Mouse (Mus musculus) MEL (cell line): Measurements from ENCODE around the gene Sox6. TPM values are rescaled to one million over a fixed set of nuclear protein-coding genes. Genes with fewer than 3 reads are reported as not detected.
A peak's percentile ranks its signal among the peaks of the same experiment; 100 is the strongest.

ENCODE experiments used
- DNase-seq: peaks from one replicate; pipeline ENCODE4 v3.0.0; 2011; ENCODE audit warnings: low read depth, low spot score
- H3K27ac ChIP-seq: 2 replicates; pipeline ENCODE4 v1.5.1; 2012; ENCODE audit warnings: low read depth, mild to moderate bottlenecking, control low read depth, low read length, moderate library complexity; ENCODE audit not compliant: control insufficient read depth
- H3K27me3 ChIP-seq, 2 experiments: fragments of 150-350 bp in 1 of 2; sonication (generic) in 1 of 2; 2 replicates each; pipeline ENCODE4 v1.6.1; 2012; ENCODE audit warnings: low read length in 2 of 2, mild to moderate bottlenecking in 2 of 2, improper control_type of control experiment in 1 of 2, moderate library complexity in 1 of 2; ENCODE audit not compliant: insufficient read depth in 2 of 2, control insufficient read depth in 1 of 2
- H3K36me3 ChIP-seq, 2 experiments: 2 replicates each; pipeline ENCODE4 v1.6.1; 2012 to 2014; ENCODE audit warnings: low read length in 2 of 2, improper control_type of control experiment in 1 of 2, inconsistent platforms in 1 of 2, mild to moderate bottlenecking in 1 of 2; ENCODE audit not compliant: insufficient read depth in 2 of 2, control insufficient read depth in 1 of 2
- H3K4me1 ChIP-seq, 2 experiments: fragments of 150-350 bp in 1 of 2; sonication (generic) in 1 of 2; 2 replicates each; pipeline ENCODE4 v1.6.1; 2012; ENCODE audit warnings: low read length in 2 of 2, improper control_type of control experiment in 1 of 2, mild to moderate bottlenecking in 1 of 2; ENCODE audit not compliant: insufficient read depth in 2 of 2, control insufficient read depth in 1 of 2
- H3K4me3 ChIP-seq, 2 experiments: fragments of 150-350 bp in 1 of 2; sonication (generic) in 1 of 2; 2 replicates each; pipeline ENCODE4 v1.5.1; 2012; ENCODE audit warnings: low read depth in 2 of 2, low read length in 2 of 2, mild to moderate bottlenecking in 2 of 2, moderate library complexity in 2 of 2, control low read depth in 1 of 2, improper control_type of control experiment in 1 of 2; ENCODE audit not compliant: control insufficient read depth in 1 of 2, insufficient read depth in 1 of 2
- H3K79me2 ChIP-seq: 2 replicates; pipeline ENCODE4 v1.6.1; 2012; ENCODE audit warnings: mild to moderate bottlenecking, low read length, moderate library complexity; ENCODE audit not compliant: control insufficient read depth, poor library complexity, insufficient read depth
- H3K9ac ChIP-seq: 2 replicates; pipeline ENCODE4 v1.6.1; 2012; ENCODE audit warnings: low read depth, mild to moderate bottlenecking, control low read depth, low read length, moderate library complexity; ENCODE audit not compliant: control insufficient read depth, poor library complexity, severe bottlenecking
- H3K9me3 ChIP-seq: fragments of 150-350 bp; sonication (generic); replicated peaks from 2 replicates; pipeline ENCODE4 v1.6.1; 2012; ENCODE audit warnings: mild to moderate bottlenecking, low read length, improper control_type of control experiment, moderate library complexity; ENCODE audit not compliant: insufficient read depth
- CHD1 ChIP-seq: IDR thresholded peaks from 2 replicates; pipeline ENCODE4 v1.6.1; 2012; ENCODE audit warnings: low read depth, mild to moderate bottlenecking, inconsistent platforms, low read length, improper control_type of control experiment
- CHD2 ChIP-seq: IDR thresholded peaks from 2 replicates; pipeline ENCODE4 v1.6.1; 2011; ENCODE audit warnings: low read length, improper control_type of control experiment
- CTCF ChIP-seq, 3 experiments: IDR thresholded peaks in 2 of 3; conservative IDR thresholded peaks in 1 of 3; 2 replicates each; pipeline ENCODE4 v1.5.1; 2011 to 2012; ENCODE audit warnings: low read length in 3 of 3, low read depth in 2 of 3, mild to moderate bottlenecking in 2 of 3, improper control_type of control experiment in 1 of 3, inconsistent platforms in 1 of 3, mixed read lengths in 1 of 3, moderate library complexity in 1 of 3; ENCODE audit not compliant: control insufficient read depth in 1 of 3, insufficient read depth in 1 of 3, poor library complexity in 1 of 3, severe bottlenecking in 1 of 3
- ELF1 ChIP-seq: IDR thresholded peaks from 2 replicates; pipeline ENCODE4 v1.6.1; 2014; ENCODE audit warnings: low read depth, mild to moderate bottlenecking, inconsistent platforms, low read length, improper control_type of control experiment, moderate library complexity
- EP300 ChIP-seq, 2 experiments: IDR thresholded peaks; 2 replicates each; pipeline ENCODE4 v1.6.1; 2011; ENCODE audit warnings: improper control_type of control experiment in 2 of 2, low read length in 2 of 2, low read depth in 1 of 2, mild to moderate bottlenecking in 1 of 2
- ETS1 ChIP-seq: IDR thresholded peaks from 2 replicates; pipeline ENCODE4 v1.6.1; 2012; ENCODE audit warnings: low read depth, mild to moderate bottlenecking, inconsistent platforms, low read length, improper control_type of control experiment, moderate library complexity
- GABPA ChIP-seq: IDR thresholded peaks from 2 replicates; pipeline ENCODE4 v1.6.1; 2012; ENCODE audit warnings: low read depth, mild to moderate bottlenecking, inconsistent platforms, low read length, improper control_type of control experiment, moderate library complexity
- GATA1 ChIP-seq: IDR thresholded peaks from 2 replicates; pipeline ENCODE4 v1.6.1; 2011; ENCODE audit warnings: low read depth, low read length, improper control_type of control experiment
- KAT2A ChIP-seq: conservative IDR thresholded peaks from 2 replicates; pipeline ENCODE4 v1.6.1; 2012; ENCODE audit warnings: low read depth, low read length, improper control_type of control experiment, inconsistent platforms
- MAFK ChIP-seq: IDR thresholded peaks from 2 replicates; pipeline ENCODE4 v1.6.1; 2011; ENCODE audit warnings: low read depth, mild to moderate bottlenecking, low read length, improper control_type of control experiment, borderline replicate concordance
- MAZ ChIP-seq: IDR thresholded peaks from 2 replicates; pipeline ENCODE4 v1.6.1; 2012; ENCODE audit warnings: low read depth, mild to moderate bottlenecking, inconsistent platforms, low read length, improper control_type of control experiment
- MEF2A ChIP-seq: IDR thresholded peaks from 2 replicates; pipeline ENCODE4 v1.6.1; 2014; ENCODE audit warnings: low read depth, mild to moderate bottlenecking, inconsistent platforms, low read length, improper control_type of control experiment; ENCODE audit not compliant: poor library complexity, insufficient replicate concordance, severe bottlenecking; ENCODE audit errors: extremely low read depth
- MYB ChIP-seq: IDR thresholded peaks from 2 replicates; pipeline ENCODE4 v1.6.1; 2011; ENCODE audit warnings: mild to moderate bottlenecking, low read depth, low read length, improper control_type of control experiment
- MYC ChIP-seq: IDR thresholded peaks from 2 replicates; pipeline ENCODE4 v1.6.1; 2011; ENCODE audit warnings: low read depth, mild to moderate bottlenecking, low read length, improper control_type of control experiment, moderate library complexity
- NELFE ChIP-seq: IDR thresholded peaks from 2 replicates; pipeline ENCODE4 v1.6.1; 2011; ENCODE audit warnings: low read depth, low read length, improper control_type of control experiment
- POLR2A ChIP-seq, 2 experiments: IDR thresholded peaks; 2 replicates each; pipeline ENCODE4 v1.6.1; 2011 to 2012; ENCODE audit warnings: low read length in 2 of 2, mild to moderate bottlenecking in 2 of 2, control low read depth in 1 of 2, improper control_type of control experiment in 1 of 2, low read depth in 1 of 2, moderate library complexity in 1 of 2; ENCODE audit not compliant: control insufficient read depth in 1 of 2, insufficient read depth in 1 of 2, poor library complexity in 1 of 2
- POLR2AphosphoS5 ChIP-seq: IDR thresholded peaks from 2 replicates; pipeline ENCODE4 v1.6.1; 2012; ENCODE audit warnings: low read depth, borderline replicate concordance, mild to moderate bottlenecking, inconsistent platforms, low read length, moderate library complexity, mixed read lengths
- RAD21 ChIP-seq: IDR thresholded peaks from 2 replicates; pipeline ENCODE4 v1.6.1; 2011; ENCODE audit warnings: mild to moderate bottlenecking, low read depth, low read length, improper control_type of control experiment
- RCOR1 ChIP-seq: IDR thresholded peaks from 2 replicates; pipeline ENCODE4 v1.6.1; 2012; ENCODE audit warnings: low read depth, mild to moderate bottlenecking, inconsistent platforms, low read length, improper control_type of control experiment
- SMC3 ChIP-seq: IDR thresholded peaks from 2 replicates; pipeline ENCODE4 v1.6.1; 2011; ENCODE audit warnings: low read depth, low read length, improper control_type of control experiment
- TAL1 ChIP-seq: IDR thresholded peaks from 2 replicates; pipeline ENCODE4 v1.6.1; 2012; ENCODE audit warnings: mild to moderate bottlenecking, inconsistent platforms, low read length, moderate library complexity, mixed read lengths
- TCF12 ChIP-seq: IDR thresholded peaks from 2 replicates; pipeline ENCODE4 v1.6.1; 2014; ENCODE audit warnings: low read depth, mild to moderate bottlenecking, inconsistent platforms, low read length, improper control_type of control experiment, moderate library complexity
- UBTF ChIP-seq: IDR thresholded peaks from 2 replicates; pipeline ENCODE4 v1.6.1; 2012; ENCODE audit warnings: low read depth, mild to moderate bottlenecking, inconsistent platforms, low read length, improper control_type of control experiment, moderate library complexity, borderline replicate concordance; ENCODE audit not compliant: insufficient read depth
- USF1 ChIP-seq: IDR thresholded peaks from 2 replicates; pipeline ENCODE4 v1.6.1; 2014; ENCODE audit warnings: low read depth, mild to moderate bottlenecking, inconsistent platforms, low read length, improper control_type of control experiment, moderate library complexity
- ZC3H11A ChIP-seq: IDR thresholded peaks from 2 replicates; pipeline ENCODE4 v1.6.1; 2012; ENCODE audit warnings: low read depth, mild to moderate bottlenecking, inconsistent platforms, low read length, improper control_type of control experiment
- ZKSCAN1 ChIP-seq: IDR thresholded peaks from 2 replicates; pipeline ENCODE4 v1.6.1; 2012; ENCODE audit warnings: low read depth, mild to moderate bottlenecking, inconsistent platforms, low read length, improper control_type of control experiment, moderate library complexity
- ZMIZ1 ChIP-seq: IDR thresholded peaks from 2 replicates; pipeline ENCODE4 v1.6.1; 2012; ENCODE audit warnings: low read depth, mild to moderate bottlenecking, inconsistent platforms, low read length, improper control_type of control experiment, moderate library complexity
- polyA plus RNA-seq, 2 experiments: library from polyadenylated mRNA; stranded (reverse) in 1 of 2; unstranded in 1 of 2; fragments of >175 nt in 1 of 2; fragments of >200 nt in 1 of 2; gene quantifications; 2 replicates each; pipeline versions ENCODE4 v1.2.1 to v1.2.4; 2012; ENCODE audit warnings: low replicate concordance in 2 of 2, low read depth in 1 of 2; ENCODE audit not compliant: insufficient read length in 2 of 2, insufficient read depth in 1 of 2, missing spikeins in 1 of 2
- total RNA-seq: library from RNA; depleted of rRNA; stranded (reverse); fragments of 300-350 nt; gene quantifications from 2 replicates; pipeline ENCODE4 v1.2.3, GENCODE M21; 2012

Gene Sox6
- total and polyA plus RNA-seq, 3 experiments: 2.6 to 4.6 TPM; not detected in 1

DNA sequence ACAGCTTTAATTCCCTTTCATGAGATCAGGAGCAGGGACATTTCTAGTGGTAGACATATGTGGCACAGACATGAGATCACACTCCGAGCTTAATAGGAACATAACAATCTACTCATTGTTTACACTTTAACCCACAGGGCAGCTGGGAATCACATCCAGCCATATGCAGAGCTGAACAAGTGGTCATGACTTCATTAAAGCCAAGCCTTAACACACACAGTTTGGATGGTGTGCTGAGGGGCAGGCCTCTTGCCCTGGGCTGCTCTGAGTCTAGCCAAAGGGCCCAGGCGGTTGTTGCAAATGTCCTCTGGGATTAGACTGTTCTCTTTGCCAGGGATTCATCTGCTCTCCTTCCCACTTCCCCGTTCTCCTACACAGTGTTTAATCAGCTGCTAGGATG, 204.9 kb downstream of the Sox6 start:
- Histone ChIP-seq H3K4me1 (peaks cover 7 to 21% of the 10 kb centered on the region in 2 experiments), H3K36me3 (peaks cover 0 to 16% of the 10 kb centered on the region in 2 experiments; a peak in 2 of 4 replicates), H3K27ac (no peak overlapping the region), H3K9me3 (no peaks in the 10 kb centered on the region), H3K9ac (no peak overlapping the region), H3K4me3 (no peak overlapping the region), H3K27me3 (no peaks in the 10 kb centered on the region), H3K79me2 (no peaks in the 10 kb centered on the region)
- no peak for DNase-seq
- TF ChIP-seq ELF1 (no peak), MAFK (no peak), POLR2AphosphoS5 (no peak), MYC (no peak), CHD2 (no peak), CHD1 (no peak), ETS1 (no peak), MEF2A (no peak), POLR2A (IDR thresholded peaks at IDR 0.05; ENCODE audit: control insufficient read depth in 1 of 2, insufficient read depth in 1 of 2, low read depth in 1 of 2, low read length in 2 of 2, poor library complexity in 1 of 2) (no peak), MAZ (no peak), USF1 (no peak), ZKSCAN1 (no peak), EP300 (IDR thresholded peaks at IDR 0.05; ENCODE audit: low read depth in 1 of 2, low read length in 2 of 2) (no peak), GATA1 (no peak), KAT2A (no peak), ZMIZ1 (no peak), MYB (no peak), NELFE (no peak), GABPA (no peak)

DNA sequence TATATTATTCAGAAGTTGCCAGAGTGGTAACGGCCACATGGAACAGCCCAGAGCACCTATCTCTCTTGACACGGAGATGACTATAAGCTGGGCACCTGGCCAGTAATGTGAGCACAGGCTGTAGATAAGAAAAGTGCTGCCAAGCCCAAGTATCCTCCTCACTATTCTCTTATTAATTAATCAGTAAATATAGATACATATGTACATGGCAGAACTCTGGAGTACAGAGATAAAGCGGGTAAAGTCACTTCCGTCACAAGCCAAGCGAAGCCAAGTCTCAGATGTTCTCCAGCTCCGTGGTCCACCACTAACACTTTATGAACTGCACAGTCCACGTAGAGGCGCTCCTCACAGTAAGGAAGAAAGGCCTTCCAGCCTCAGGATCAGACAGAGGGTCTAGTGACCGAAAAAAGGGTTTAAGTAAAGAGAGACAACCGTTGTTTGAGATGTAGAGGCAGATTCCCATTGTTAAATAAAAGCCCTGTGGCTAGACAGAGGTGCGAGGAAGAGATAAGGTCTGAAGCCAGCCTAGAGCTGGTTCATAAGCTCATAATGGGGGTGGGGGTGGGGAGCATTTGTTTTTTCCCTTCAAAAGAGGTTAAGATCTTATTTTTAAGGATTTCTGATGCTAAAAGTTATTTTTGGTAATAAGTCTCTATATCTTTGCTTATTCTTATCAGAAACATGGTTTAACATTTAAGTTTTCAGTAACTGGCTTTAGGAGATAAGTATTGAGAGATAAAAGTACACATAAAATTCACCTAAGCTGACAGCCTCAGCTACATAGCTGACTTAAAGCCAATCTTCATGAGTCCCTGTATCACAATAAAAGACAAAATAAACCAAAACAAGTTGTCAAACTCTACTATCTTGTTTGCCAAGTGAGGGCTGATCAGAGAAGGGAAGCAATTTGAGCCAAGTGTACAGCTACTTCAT, 207.4 kb downstream of the Sox6 start:
- Histone ChIP-seq H3K4me3 (no peak overlapping the region), H3K9ac (no peak overlapping the region)
- TF ChIP-seq NELFE (no peak), EP300 (IDR thresholded peaks at IDR 0.05; ENCODE audit: low read depth in 1 of 2, low read length in 2 of 2) (peak; percentile 85 to 88), RCOR1 (peak; percentile 52; the same call in 1 of the 2 replicates), TCF12 (peak; percentile 92), MAZ (no peak), SMC3 (peak; percentile 32; the same call in 1 of the 2 replicates), MYB (0 out of 2 replicates have a peak, but pooled peaks have one; percentile 32), ETS1 (peak; percentile 81), ZC3H11A (no peak), MYC (peak; percentile 64; the same call in 1 of the 2 replicates), ELF1 (no peak; the same call in 1 of the 2 replicates), CTCF (IDR thresholded peaks at IDR 0.05 in 2 of 3, conservative IDR thresholded peaks at IDR 0.05 in 1 of 3; ENCODE audit: control insufficient read depth in 1 of 3, insufficient read depth in 1 of 3, low read depth in 2 of 3, low read length in 3 of 3, poor library complexity in 1 of 3, severe bottlenecking in 1 of 3) (peak in 1 of 3 experiments; percentile 24; a peak in 1 of 6 replicates), MEF2A (peak; percentile 37; the same call in 1 of the 2 replicates), CHD1 (no peak), UBTF (no peak), RAD21 (peak; percentile 20), TAL1 (peak; percentile 86), GABPA (no peak), GATA1 (peak; percentile 90)

More for the DNA sequence above, 207.4 kb downstream of the Sox6 start:
- Histone ChIP-seq H3K9me3 (no peaks in the 10 kb centered on the region), H3K27me3 (no peaks in the 10 kb centered on the region), H3K27ac (peak overlapping the region; percentile 80), H3K4me1 (peaks cover 7 to 21% of the 10 kb centered on the region in 2 experiments), H3K36me3 (peaks cover 0 to 16% of the 10 kb centered on the region in 2 experiments; a peak in 2 of 4 replicates), H3K79me2 (no peaks in the 10 kb centered on the region)
- DNase-seq: peak; percentile 84
